Mouse (Mus musculus) myocyte (in vitro differentiated cells): ENCODE measurements around the gene Gm47959. TPM values are rescaled to one million over a fixed set of nuclear protein-coding genes. Genes with fewer than 3 reads are reported as not detected.

Experiments used
- H3K27me3 ChIP-seq: one replicate; pipeline ENCODE4 v1.6.1; 2011; ENCODE audit not compliant: control insufficient read depth, insufficient read depth, insufficient read length
- H3K36me3 ChIP-seq: one replicate; pipeline ENCODE4 v1.6.1; 2011; ENCODE audit not compliant: control insufficient read depth, insufficient read depth
- H3K4me2 ChIP-seq: one replicate; pipeline ENCODE4 v1.6.1; 2011; ENCODE audit warnings: low read depth, control low read depth
- H3K4me3 ChIP-seq: one replicate; pipeline ENCODE4 v1.5.1; 2011; ENCODE audit warnings: mild to moderate bottlenecking, control low read depth, moderate library complexity
- H3K79me2 ChIP-seq: one replicate; pipeline ENCODE4 v1.6.1; 2011; ENCODE audit not compliant: control insufficient read depth, insufficient read depth
- H3ac ChIP-seq: one replicate; pipeline ENCODE4 v1.6.1; 2011; ENCODE audit not compliant: control insufficient read depth, insufficient read length
- CEBPB ChIP-seq: IDR thresholded peaks from 2 replicates; pipeline ENCODE4 v1.6.1; 2011; ENCODE audit warnings: mild to moderate bottlenecking, moderate library complexity; ENCODE audit not compliant: poor library complexity, insufficient read depth, severe bottlenecking
- E2F4 ChIP-seq: IDR thresholded peaks from one replicate; pipeline ENCODE4 v1.6.1; 2011; ENCODE audit warnings: mild to moderate bottlenecking, control low read depth, moderate library complexity; ENCODE audit not compliant: insufficient read depth
- MAX ChIP-seq: IDR thresholded peaks from one replicate; pipeline ENCODE4 v1.6.1; 2011; ENCODE audit warnings: low read depth, mild to moderate bottlenecking, control low read depth
- MYOD1 ChIP-seq, 3 experiments: IDR thresholded peaks; one replicate each; pipeline ENCODE4 v1.6.1; 2011; ENCODE audit warnings: control low read depth in 2 of 3, low read depth in 2 of 3, mild to moderate bottlenecking in 2 of 3, moderate library complexity in 1 of 3; ENCODE audit not compliant: insufficient read length in 2 of 3, control insufficient read depth in 1 of 3
- MYOG ChIP-seq, 3 experiments: IDR thresholded peaks; one replicate each; pipeline ENCODE4 v1.6.1; 2011; ENCODE audit warnings: control low read depth in 2 of 3, low read depth in 2 of 3, mild to moderate bottlenecking in 2 of 3; ENCODE audit not compliant: insufficient read length in 2 of 3, control insufficient read depth in 1 of 3, insufficient read depth in 1 of 3
- POLR2A ChIP-seq: IDR thresholded peaks from one replicate; pipeline ENCODE4 v1.6.1; 2011; ENCODE audit warnings: low read depth, mild to moderate bottlenecking, control low read depth, moderate library complexity; ENCODE audit not compliant: insufficient read length
- POLR2AphosphoS2 ChIP-seq: IDR thresholded peaks from one replicate; pipeline ENCODE4 v1.6.1; 2011; ENCODE audit warnings: low read depth, control low read depth; ENCODE audit not compliant: insufficient read length
- REST ChIP-seq: IDR thresholded peaks from one replicate; pipeline ENCODE4 v1.6.1; 2011; ENCODE audit warnings: mild to moderate bottlenecking, control low read depth, moderate library complexity; ENCODE audit not compliant: insufficient read depth, insufficient read length
- SRF ChIP-seq: IDR thresholded peaks from one replicate; pipeline ENCODE4 v1.6.1; 2011; ENCODE audit warnings: low read depth; ENCODE audit not compliant: control insufficient read depth, insufficient read length
- TCF12 ChIP-seq: IDR thresholded peaks from one replicate; pipeline ENCODE4 v1.6.1; 2011; ENCODE audit warnings: mild to moderate bottlenecking, control low read depth; ENCODE audit not compliant: poor library complexity, insufficient read depth, severe bottlenecking
- TCF3 ChIP-seq: IDR thresholded peaks from one replicate; pipeline ENCODE4 v1.6.1; 2011; ENCODE audit warnings: low read depth, control low read depth; ENCODE audit not compliant: insufficient read length
- USF1 ChIP-seq: IDR thresholded peaks from one replicate; pipeline ENCODE4 v1.6.1; 2011; ENCODE audit warnings: low read depth, mild to moderate bottlenecking, control low read depth, moderate library complexity
- polyA plus RNA-seq: library from polyadenylated mRNA; unstranded; fragments of >200 nt; fragmentation: generic; extraction: Trizol; gene quantifications from one replicate; pipeline ENCODE4 v1.2.1, GENCODE M21; 2012; ENCODE audit warnings: missing spikeins

Gene Gm47959
- polyA plus RNA-seq, 1 experiment: not detected

DNA sequence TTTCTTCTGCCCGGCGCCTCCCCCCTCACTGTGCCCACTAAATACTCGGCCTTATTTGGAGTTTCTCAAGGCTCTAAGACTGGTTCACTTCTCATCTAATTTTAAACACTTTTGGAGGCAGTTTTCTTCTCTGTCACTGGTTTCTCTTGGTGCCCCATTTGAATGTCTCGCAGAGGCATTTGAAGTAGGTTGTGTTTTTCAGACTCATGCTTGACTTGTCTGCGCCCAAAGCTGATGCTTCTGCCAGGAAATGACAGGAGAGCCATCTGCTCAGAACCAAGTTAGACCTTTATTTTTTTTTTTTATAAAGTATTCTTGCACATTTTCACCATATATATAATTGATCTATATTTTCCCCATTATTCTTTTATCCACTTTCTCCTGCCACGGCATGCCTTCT lies 13.6 kb upstream of the Gm47959 start:
- no peaks in the 10 kb centered on the region for H3K27me3 ChIP-seq
- no peak overlapping the region for H3K4me2 ChIP-seq

DNA sequence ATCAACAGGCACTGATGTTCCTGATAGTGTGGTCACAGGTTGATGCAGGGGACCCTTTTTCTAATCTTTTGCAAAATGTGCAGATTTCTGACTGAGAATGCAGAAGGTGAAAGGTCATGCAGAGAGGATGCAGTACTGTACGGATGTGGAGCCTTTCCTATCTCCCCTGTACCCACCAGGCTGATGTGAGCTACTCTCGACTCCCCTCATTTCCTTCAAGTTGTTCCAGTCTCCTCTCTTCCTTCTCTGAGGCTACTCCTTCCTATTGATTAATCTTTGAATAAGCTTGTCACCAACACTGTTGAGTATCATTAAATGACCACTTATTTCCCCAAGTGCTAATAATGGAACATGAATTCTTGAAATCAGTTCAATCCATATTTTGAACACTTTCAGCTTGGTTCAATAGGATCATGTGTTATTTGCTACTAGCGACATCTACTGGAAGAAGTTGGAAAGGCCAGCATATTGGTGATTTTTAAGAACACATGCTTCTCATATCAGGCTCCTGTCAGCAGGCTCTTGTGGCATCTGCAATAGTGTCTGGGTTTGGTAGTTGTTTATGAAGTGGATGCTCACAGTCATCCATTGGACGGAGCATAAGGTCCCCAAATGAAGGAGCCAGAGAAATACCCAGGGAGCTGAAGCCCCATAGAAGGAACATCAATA lies 12.7 kb upstream of the Gm47959 start:
- Histone ChIP-seq H3ac (no peak overlapping the region), H3K4me3 (no peak overlapping the region), H3K4me2 (no peak overlapping the region), H3K36me3 (no peaks in the 10 kb centered on the region), H3K27me3 (no peaks in the 10 kb centered on the region), H3K79me2 (no peaks in the 10 kb centered on the region)
- no peak for TF ChIP-seq E2F4
- TF ChIP-seq MYOD1 (IDR thresholded peaks at IDR 0.05; ENCODE audit: control insufficient read depth in 1 of 3, insufficient read length in 2 of 3, low read depth in 2 of 3): no peak
- TF ChIP-seq MAX: no peak
- TF ChIP-seq USF1: no peak
- no peak for TF ChIP-seq TCF12
- TF ChIP-seq CEBPB: no peak
- no peak for TF ChIP-seq POLR2AphosphoS2
- TF ChIP-seq POLR2A: no peak
- no peak for TF ChIP-seq REST
- no peak for TF ChIP-seq TCF3

More for the DNA sequence above, 13.6 kb upstream of the Gm47959 start:
- Histone ChIP-seq H3K4me3 (no peak overlapping the region), H3ac (no peak overlapping the region), H3K36me3 (no peaks in the 10 kb centered on the region), H3K79me2 (no peaks in the 10 kb centered on the region)
- TF ChIP-seq MYOD1 (IDR thresholded peaks at IDR 0.05; ENCODE audit: control insufficient read depth in 1 of 3, insufficient read length in 2 of 3, low read depth in 2 of 3) (no peak), TCF3 (no peak), MAX (no peak), POLR2AphosphoS2 (no peak), CEBPB (no peak), SRF (no peak), USF1 (no peak), TCF12 (no peak), REST (no peak), E2F4 (no peak), POLR2A (no peak), MYOG (IDR thresholded peaks at IDR 0.05; ENCODE audit: control insufficient read depth in 1 of 3, insufficient read depth in 1 of 3, insufficient read length in 2 of 3, low read depth in 2 of 3) (no peak)

GRCm38 (mm10) chr1:82991062-82991461 lies 9.3 kb upstream of the Gm47959 start:
- no peaks in the 10 kb centered on the region for H3K79me2 ChIP-seq
- no peaks in the 10 kb centered on the region for H3K36me3 ChIP-seq
- TF ChIP-seq E2F4 (no peak), MAX (no peak), POLR2AphosphoS2 (no peak), TCF12 (no peak), TCF3 (no peak), SRF (no peak), MYOD1 (IDR thresholded peaks at IDR 0.05; ENCODE audit: control insufficient read depth in 1 of 3, insufficient read length in 2 of 3, low read depth in 2 of 3) (no peak), USF1 (no peak), MYOG (IDR thresholded peaks at IDR 0.05; ENCODE audit: control insufficient read depth in 1 of 3, insufficient read depth in 1 of 3, insufficient read length in 2 of 3, low read depth in 2 of 3) (no peak), REST (no peak), POLR2A (no peak), CEBPB (no peak)
- no peak overlapping the region for H3K4me2 ChIP-seq
- no peak overlapping the region for H3K4me3 ChIP-seq
- H3ac ChIP-seq: no peak overlapping the region
- peaks cover 7% of the 10 kb centered on the region for H3K27me3 ChIP-seq

- Histone ChIP-seq H3ac (no peak overlapping the region), H3K4me3 (no peak overlapping the region), H3K36me3 (no peaks in the 10 kb centered on the region), H3K4me2 (no peak overlapping the region), H3K79me2 (no peaks in the 10 kb centered on the region), H3K27me3 (peaks cover 7% of the 10 kb centered on the region)
- TF ChIP-seq MYOG (IDR thresholded peaks at IDR 0.05; ENCODE audit: control insufficient read depth in 1 of 3, insufficient read depth in 1 of 3, insufficient read length in 2 of 3, low read depth in 2 of 3) (no peak), POLR2A (no peak), CEBPB (no peak), MAX (no peak), TCF12 (no peak), USF1 (no peak), REST (no peak), SRF (no peak), TCF3 (no peak), MYOD1 (IDR thresholded peaks at IDR 0.05; ENCODE audit: control insufficient read depth in 1 of 3, insufficient read length in 2 of 3, low read depth in 2 of 3) (no peak), E2F4 (no peak), POLR2AphosphoS2 (no peak)
These were observed 8.8 kb upstream of the Gm47959 start for GRCm38 (mm10) chr1:82991596-82991995.

- Histone ChIP-seq H3K36me3 (no peaks in the 10 kb centered on the region), H3K4me3 (no peak overlapping the region), H3K4me2 (no peak overlapping the region), H3K27me3 (peaks cover 7% of the 10 kb centered on the region), H3ac (no peak overlapping the region), H3K79me2 (no peaks in the 10 kb centered on the region)
- TF ChIP-seq MYOD1 (IDR thresholded peaks at IDR 0.05; ENCODE audit: control insufficient read depth in 1 of 3, insufficient read length in 2 of 3, low read depth in 2 of 3) (no peak), POLR2AphosphoS2 (no peak), POLR2A (no peak), CEBPB (no peak), SRF (no peak), MAX (no peak), E2F4 (no peak), TCF12 (no peak), MYOG (IDR thresholded peaks at IDR 0.05; ENCODE audit: control insufficient read depth in 1 of 3, insufficient read depth in 1 of 3, insufficient read length in 2 of 3, low read depth in 2 of 3) (no peak), REST (no peak), TCF3 (no peak), USF1 (no peak)
These were observed 8.3 kb upstream of the Gm47959 start for GRCm38 (mm10) chr1:82992093-82992492.
